Mouse (Mus musculus) megakaryocyte-erythroid progenitor cell, adult 5-6 weeks (primary cell): ENCODE results near the gene Shank1. TPM values are rescaled to one million over a fixed set of nuclear protein-coding genes. Genes with fewer than 3 reads are reported as not detected.

ENCODE experiments used
- ATAC-seq: replicated peaks from 2 replicates; pipeline ENCODE4 v1.8.0; 2016; ENCODE audit warnings: mild to moderate bottlenecking, inconsistent platforms; ENCODE audit not compliant: severe bottlenecking, poor library complexity, low FRiP score, low TSS enrichment
- total RNA-seq, 2 experiments: library from RNA; stranded (forward) in 1 of 2; stranded (reverse) in 1 of 2; fragments of 200-1000, 215-1000 nt in 1 of 2; fragments of >200 nt in 1 of 2; fragmentation: Nextera tagmentation in 1 of 2; gene quantifications; 2 replicates each; pipeline ENCODE4 v1.2.3; 2014 to 2017

The Shank1 gene
- total RNA-seq, 2 experiments from 2014 or later: 0.22 TPM; not detected in 1

DNA sequence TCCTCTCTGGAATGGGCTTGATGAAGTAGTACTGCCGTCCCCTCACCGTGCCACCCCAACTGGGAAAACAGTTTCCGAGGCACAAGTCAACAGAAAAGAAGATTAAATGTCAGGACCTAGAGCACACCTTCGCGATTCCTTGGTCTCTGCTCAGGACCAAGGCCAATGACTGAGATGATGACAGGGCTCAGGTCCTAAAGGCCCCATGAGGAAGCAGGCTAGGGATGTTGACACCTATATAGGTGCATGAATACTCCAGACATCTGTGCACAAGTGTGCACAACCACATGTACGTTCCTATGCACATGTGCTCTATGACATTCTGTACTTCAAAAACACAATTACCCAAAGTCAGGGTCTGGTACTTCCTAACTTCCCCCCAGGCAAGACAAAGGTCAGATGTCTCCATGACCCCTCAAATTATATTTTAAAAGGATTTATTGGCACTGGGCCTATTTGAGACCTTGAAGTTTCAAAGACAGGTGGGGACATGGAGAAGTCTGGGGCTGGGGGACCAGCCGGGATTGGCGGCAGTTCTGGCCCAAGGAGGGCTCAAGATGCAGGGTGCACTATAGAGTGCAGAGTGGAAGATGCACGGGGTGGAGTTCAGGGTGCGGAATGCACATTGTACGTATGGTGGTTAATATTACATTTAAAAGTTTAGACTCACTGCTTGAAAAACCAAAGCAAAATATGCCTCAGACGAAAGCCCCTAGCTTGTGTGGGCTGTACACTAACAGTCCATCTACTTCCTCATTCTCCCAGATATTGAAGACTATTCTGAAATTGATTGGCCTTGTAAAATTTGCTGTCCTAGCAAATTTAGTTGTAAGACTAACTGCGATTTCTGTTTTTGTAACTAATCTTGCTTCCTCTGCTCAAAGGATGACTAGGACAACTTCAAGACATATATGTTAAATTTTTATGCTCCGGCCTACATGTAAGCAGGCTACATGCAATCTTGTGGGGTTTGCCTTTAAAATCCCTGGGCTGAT, 6.4 kb upstream of the Shank1 start:
- no peak for ATAC-seq

- ATAC-seq: peak; percentile 4
Observed at GRCm38 (mm10) chr7:44304463-44304774, 5.6 kb upstream of the Shank1 start.

- peak; percentile 95 for ATAC-seq
Observed at GRCm38 (mm10) chr7:44304775-44305641, 5.0 kb upstream of the Shank1 start.

- ATAC-seq: no peak
Observed at GRCm38 (mm10) chr7:44305686-44306085, 4.4 kb upstream of the Shank1 start.

- ATAC-seq: no peak
Observed at GRCm38 (mm10) chr7:44306516-44307240, 3.4 kb upstream of the Shank1 start, which contains the start of gene Clec11a. Clec11a (minus strand) TSS chr7:44306902.

DNA sequence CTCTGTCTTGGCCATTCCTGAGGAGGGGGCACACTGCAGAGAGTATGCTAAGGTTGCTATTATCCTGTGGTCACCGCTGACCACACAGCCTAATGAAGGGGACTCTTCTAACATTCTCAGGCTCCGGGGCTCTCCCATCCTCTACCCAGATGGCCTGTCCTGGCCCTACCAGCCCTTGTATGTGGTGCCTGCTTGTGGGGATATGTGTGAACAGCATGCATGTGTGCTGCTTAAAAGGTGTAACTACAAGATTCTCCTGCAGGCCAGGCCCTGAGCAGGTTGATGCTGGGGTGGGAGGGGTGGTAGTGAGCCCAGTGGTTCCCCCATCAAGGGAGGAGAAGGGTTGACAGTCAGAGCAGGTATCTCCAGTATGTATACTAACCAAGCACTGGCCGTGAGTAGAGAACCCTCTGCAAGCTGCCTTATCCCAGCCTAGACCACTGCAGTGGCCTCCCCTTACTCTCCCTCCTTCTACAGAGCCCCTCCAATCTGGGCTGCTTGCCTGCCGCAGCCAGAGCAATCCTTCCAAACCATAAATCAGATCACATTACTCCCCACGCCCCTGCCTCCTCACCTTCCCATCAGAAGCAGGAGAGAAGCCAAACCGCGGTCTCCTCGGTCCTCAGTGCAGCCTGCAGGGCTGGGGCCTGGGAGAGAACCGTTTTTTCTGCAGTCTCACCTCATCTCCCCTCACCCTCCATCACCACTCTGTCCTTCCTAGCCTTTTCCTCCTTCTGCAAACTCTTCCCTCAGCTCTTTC, 2.6 kb upstream of the Shank1 start:
- no peak for ATAC-seq

- ATAC-seq: no peak
Observed at GRCm38 (mm10) chr7:44310285-44310877, 328 bp downstream of the Shank1 start.

- no peak for ATAC-seq
Observed at GRCm38 (mm10) chr7:44310878-44311712, 1.0 kb downstream of the Shank1 start.

GRCm38 (mm10) chr7:44311713-44312304, 1.8 kb downstream of the Shank1 start:
- no peak for ATAC-seq

DNA sequence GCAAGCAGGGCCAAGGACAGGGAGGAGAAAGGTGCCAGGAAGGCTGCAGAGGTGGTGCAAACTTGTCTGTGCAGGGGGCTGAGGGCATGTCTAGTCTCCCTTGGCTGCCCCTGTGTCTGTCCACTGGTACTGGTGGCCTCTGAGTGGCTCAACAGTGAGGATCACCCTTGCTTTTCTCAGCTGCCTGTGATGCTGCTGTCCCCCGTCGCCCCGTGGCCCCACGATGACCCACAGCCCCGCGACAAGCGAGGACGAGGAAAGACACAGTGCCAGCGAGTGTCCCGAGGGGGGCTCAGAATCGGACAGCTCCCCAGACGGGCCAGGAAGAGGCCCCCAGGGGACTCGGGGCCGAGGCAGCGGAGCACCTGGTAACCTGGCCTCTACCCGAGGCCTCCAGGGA, 2.4 kb downstream of the Shank1 start:
- ATAC-seq: no peak

DNA sequence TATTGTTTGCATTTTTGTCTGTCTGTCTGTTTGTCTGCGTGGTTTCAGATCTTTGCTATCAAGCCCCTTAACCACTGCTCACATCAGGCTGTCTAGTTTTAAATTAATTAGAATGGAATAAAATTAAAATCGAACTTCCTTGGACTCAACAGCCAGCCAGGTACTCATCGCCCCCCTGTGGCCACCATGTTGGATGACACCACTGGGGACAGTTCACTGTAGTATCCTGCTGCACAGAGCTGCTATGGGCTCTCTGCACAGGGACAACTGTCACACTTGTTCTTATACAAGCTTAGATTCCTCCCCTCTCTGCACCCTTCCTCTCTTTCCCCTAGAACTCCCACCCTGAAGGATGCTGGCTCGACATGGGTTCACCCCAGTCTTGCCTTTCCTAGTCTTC, 7.9 kb downstream of the Shank1 start:
- ATAC-seq: peak; percentile 55; the same call in 1 of the 2 replicates

DNA sequence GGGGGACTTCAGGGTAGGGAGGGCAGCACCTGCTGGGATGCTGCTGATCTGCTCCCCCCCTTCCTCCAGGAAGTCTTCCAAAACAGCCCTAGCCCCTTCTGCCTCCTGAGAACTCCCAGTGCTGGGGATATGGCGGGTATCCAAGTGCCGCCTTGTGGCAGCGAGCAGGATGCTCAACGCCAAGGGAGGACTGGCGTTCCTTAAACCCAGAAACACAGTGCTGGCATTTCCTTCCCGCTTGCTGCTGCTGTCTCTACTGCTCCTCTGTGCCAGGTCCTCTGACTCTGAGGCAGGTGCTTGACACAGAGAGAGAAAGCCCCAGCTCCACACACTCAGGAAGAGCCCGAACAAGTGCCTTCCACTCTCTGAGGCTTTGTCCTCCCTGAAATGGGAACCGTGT, 10.8 kb downstream of the Shank1 start:
- ATAC-seq: no peak

DNA sequence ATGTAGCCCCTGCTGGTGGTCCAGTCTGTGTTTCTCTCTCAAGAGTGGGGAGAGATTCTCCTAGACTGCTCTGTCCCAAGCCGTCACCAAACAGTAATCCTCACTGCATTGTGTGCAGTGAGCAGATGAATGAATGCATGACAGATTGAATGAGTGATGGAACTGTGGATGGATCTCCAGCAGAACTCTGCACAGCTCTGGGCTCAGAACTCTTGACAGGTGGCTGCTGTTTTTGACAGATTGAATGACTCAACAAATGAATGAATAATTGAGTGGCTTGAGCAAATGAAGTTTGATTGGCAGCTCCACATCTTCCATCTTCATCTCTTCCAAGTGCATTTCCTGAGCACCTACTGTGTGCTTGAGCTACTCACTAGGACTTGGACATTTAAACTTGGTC, 12.2 kb downstream of the Shank1 start:
- ATAC-seq: no peak

DNA sequence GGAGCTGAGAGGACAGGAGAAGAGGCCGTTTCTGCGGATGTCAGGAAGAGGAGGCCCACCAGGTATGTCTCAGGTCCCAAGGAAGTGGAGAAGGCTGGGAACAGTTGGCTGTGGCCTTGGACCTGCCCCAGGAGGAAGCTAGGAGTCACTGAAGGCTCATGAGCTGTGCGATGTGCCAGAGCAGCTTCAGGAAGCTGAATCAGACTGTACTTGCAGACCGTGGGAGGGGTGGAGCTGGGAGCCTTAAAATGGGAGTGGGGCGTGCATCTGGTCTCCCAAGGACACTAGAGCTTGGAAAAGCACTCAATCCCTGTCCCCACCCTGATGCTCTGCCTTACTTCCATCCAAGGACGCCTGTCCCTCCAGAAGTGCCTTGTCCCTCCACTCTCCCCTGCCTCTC, 16.6 kb downstream of the Shank1 start:
- ATAC-seq: no peak

GRCm38 (mm10) chr7:44332336-44332735, 22.3 kb downstream of the Shank1 start:
- ATAC-seq: no peak

DNA sequence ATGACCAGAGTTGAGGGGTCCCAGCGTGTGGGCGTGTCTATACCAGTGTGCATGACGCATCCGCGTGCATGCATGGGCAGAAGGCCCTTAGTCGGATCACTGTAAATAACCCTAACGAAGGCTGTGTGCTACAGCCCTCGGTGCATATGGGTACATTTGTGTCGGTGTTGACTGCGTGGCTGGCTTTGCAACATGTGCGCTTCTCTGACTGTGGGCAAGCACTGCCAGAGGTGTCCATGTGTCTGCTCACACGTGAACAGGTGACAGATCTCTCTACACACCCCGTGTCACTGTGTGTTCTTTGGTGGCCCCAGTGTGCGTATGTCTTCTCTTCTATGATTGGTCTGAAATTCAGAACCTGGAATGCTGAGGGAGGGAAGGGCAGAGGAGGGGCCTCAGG, 24.1 kb downstream of the Shank1 start:
- ATAC-seq: no peak
